Mouse (Mus musculus) stomach, postnatal 0 days (tissue): ENCODE measurements at regions not wholly inside any gene's neighbourhood (a gene's known extent, or its start where the extent isn't known, plus 50 kb on each side); places are given as distances from the start of the nearest gene placed in this dataset.

Experiments used
- ATAC-seq: fragments of 200-750 bp; cut with Nextera tagmentation; 2 replicates; pipeline ENCODE4 v1.8.0; 2017; ENCODE audit not compliant: low FRiP score, low TSS enrichment
- DNase-seq: peaks from one replicate; pipeline ENCODE4 v3.0.0-alpha.2; 2016; ENCODE audit warnings: low spot score
- H3K27ac ChIP-seq: fragments of 300-500 bp; sonication (generic); replicated peaks from 2 replicates; pipeline ENCODE4 v1.5.1; 2014; ENCODE audit warnings: mild to moderate bottlenecking, control low read depth
- H3K27me3 ChIP-seq: fragments of 300-500 bp; sonication (generic); 2 replicates; pipeline ENCODE4 v1.6.1; 2014; ENCODE audit warnings: low read length; ENCODE audit not compliant: control insufficient read depth, insufficient read depth
- H3K36me3 ChIP-seq: fragments of 300-500 bp; sonication (generic); 2 replicates; pipeline ENCODE4 v1.6.1; 2014; ENCODE audit warnings: low read length, mixed read lengths; ENCODE audit not compliant: control insufficient read depth, insufficient read depth
- H3K4me1 ChIP-seq: fragments of 300-500 bp; sonication (generic); replicated peaks from 2 replicates; pipeline ENCODE4 v1.6.1; 2014; ENCODE audit warnings: antibody characterized with exemption; ENCODE audit not compliant: control insufficient read depth, insufficient read depth
- H3K4me2 ChIP-seq: fragments of 300-500 bp; sonication (generic); replicated peaks from 2 replicates; pipeline ENCODE4 v1.6.1; 2014; ENCODE audit warnings: low read depth, mild to moderate bottlenecking, control low read depth, moderate library complexity
- H3K4me3 ChIP-seq: fragments of 300-500 bp; sonication (generic); 2 replicates; pipeline ENCODE4 v1.5.1; 2014; ENCODE audit warnings: low read depth, low read length, control low read depth
- H3K9ac ChIP-seq: fragments of 300-500 bp; sonication (generic); 2 replicates; pipeline ENCODE4 v1.6.1; 2014; ENCODE audit warnings: mild to moderate bottlenecking, low read length, control low read depth, mixed read lengths
- H3K9me3 ChIP-seq: fragments of 300-500 bp; sonication (generic); 2 replicates; pipeline ENCODE4 v1.6.1; 2016; ENCODE audit warnings: low read length; ENCODE audit not compliant: control insufficient read depth
- CTCF ChIP-seq: IDR thresholded peaks from 2 replicates; pipeline ENCODE4 v1.5.1; 2016; ENCODE audit warnings: antibody characterized with exemption, low read depth, mild to moderate bottlenecking, moderate library complexity
- EP300 ChIP-seq: optimal IDR thresholded peaks from 2 replicates; pipeline ENCODE3; 2016; ENCODE audit warnings: antibody characterized with exemption
- WGBS: fragments of 180-500 bp; shearing (Covaris S2); extraction: QIAGEN DNeasy Blood & Tissue Kit; methylation state at CpG from one replicate; pipeline ENCODE4 v1.1.7; 2014; 5-methylcytosine and 5-hydroxymethylcytosine counted together

GRCm38 (mm10) chr14:45764231-45764630 is 106.3 kb upstream of the Ddhd1 start:
- no peak for DNase-seq
- no peak for ATAC-seq
- WGBS, result 59% methylated on average over 3 of the region's 3 CpGs
- no peak overlapping the region for H3K4me2 ChIP-seq
- H3K4me1 ChIP-seq, result no peaks in the 10 kb centered on the region
- H3K27me3 ChIP-seq, result no peaks in the 10 kb centered on the region
- no peak overlapping the region for H3K4me3 ChIP-seq
- H3K36me3 ChIP-seq, result no peaks in the 10 kb centered on the region
- no peak for TF ChIP-seq EP300
- no peak for TF ChIP-seq CTCF
- no peak overlapping the region for H3K9ac ChIP-seq
- no peaks in the 10 kb centered on the region for H3K9me3 ChIP-seq
- no peak overlapping the region for H3K27ac ChIP-seq

DNA sequence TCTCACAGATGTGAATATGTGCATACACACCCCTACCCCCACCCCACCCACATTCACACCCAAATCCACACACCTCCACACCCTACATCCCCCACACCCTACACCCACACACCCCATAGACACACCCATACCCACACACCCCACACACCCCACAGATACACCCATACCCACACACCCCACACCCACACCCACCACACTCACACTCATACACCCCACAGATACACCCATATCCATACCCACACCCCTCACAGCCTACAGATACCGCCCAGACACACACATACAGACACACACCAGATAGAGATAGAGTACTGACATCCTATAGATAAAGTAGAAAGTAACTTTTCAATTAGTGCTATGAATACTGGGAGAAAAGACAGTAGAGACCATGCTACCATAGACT is 108.6 kb upstream of the Ddhd1 start:
- Histone ChIP-seq H3K4me2 (no peak overlapping the region), H3K27ac (no peak overlapping the region), H3K4me1 (no peaks in the 10 kb centered on the region), H3K9ac (no peak overlapping the region), H3K4me3 (no peak overlapping the region), H3K36me3 (no peaks in the 10 kb centered on the region), H3K9me3 (no peaks in the 10 kb centered on the region), H3K27me3 (no peaks in the 10 kb centered on the region)
- no peak for DNase-seq
- TF ChIP-seq CTCF (no peak), EP300 (no peak)
- 81% methylated on average over 1 of the region's 1 CpGs for WGBS
- ATAC-seq, result no peak

DNA sequence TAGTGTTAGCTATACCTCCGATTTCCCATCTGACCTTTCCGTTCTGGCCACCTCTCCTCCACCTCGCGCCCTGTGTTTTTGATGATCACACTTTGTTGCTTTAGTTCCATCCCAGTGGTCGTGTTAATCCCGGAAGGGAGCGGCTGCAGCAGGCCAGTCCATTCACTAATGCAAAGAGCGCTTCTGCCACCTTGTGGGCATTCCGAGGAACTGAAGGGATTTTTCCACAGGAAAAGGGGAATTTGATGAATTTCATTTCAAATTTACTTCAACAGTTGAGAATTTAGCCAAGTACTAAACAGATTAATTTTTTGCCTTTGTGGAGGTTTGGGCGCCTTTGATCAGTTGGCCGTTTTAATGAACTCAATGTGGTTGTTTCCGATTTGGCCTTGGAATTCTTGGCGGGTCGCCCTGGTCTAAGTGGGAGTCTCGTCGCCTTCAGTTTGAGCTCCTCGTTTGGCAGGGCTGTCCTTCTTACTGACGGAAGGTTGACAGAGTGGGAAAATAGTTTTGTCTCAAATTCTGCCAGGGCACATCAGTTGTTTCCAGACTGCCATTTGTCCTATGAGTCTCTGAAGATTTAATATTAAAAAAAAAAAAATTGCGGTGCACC is 114.8 kb upstream of the Ddhd1 start:
- ATAC-seq, result peak; percentile 74; the same call in 1 of the 2 replicates
- DNase-seq, result peak; percentile 57
- H3K36me3 ChIP-seq, result no peaks in the 10 kb centered on the region
- no peak for TF ChIP-seq EP300
- TF ChIP-seq CTCF, result peak; percentile 98
- no peaks in the 10 kb centered on the region for H3K27me3 ChIP-seq
- WGBS, result 12% methylated on average over 19 of the region's 19 CpGs
- H3K9ac ChIP-seq, result no peak overlapping the region
- H3K4me2 ChIP-seq, result peak overlapping the region; percentile 21; the same call in 1 of the 2 replicates
- H3K4me1 ChIP-seq, result no peaks in the 10 kb centered on the region
- no peak overlapping the region for H3K27ac ChIP-seq
- no peaks in the 10 kb centered on the region for H3K9me3 ChIP-seq
- no peak overlapping the region for H3K4me3 ChIP-seq

DNA sequence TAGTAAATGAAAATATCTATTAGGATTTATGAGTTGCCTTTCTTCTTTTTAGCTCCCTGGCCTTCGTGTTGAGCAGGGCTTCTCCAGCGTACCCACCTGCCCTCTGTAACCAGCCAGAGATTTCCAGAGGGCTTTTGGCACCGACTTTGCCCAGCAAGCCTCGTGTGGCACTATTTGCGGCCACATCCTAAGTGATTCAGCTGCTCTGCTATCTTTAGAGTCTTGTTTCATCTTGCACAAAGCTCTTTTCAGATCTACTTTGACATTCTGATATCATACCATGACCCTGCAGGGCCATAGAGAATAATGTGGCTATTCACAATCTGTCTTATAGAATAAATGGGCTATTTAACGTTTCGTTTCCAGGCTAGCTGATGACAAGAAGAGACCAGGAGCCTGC is 115.4 kb upstream of the Ddhd1 start:
- no peaks in the 10 kb centered on the region for H3K36me3 ChIP-seq
- H3K4me1 ChIP-seq, result no peaks in the 10 kb centered on the region
- H3K9ac ChIP-seq, result no peak overlapping the region
- TF ChIP-seq EP300, result no peak
- TF ChIP-seq CTCF, result no peak
- H3K27ac ChIP-seq, result no peak overlapping the region
- DNase-seq, result no peak
- H3K4me2 ChIP-seq, result no peak overlapping the region
- no peaks in the 10 kb centered on the region for H3K27me3 ChIP-seq
- 64% methylated on average over 7 of the region's 7 CpGs for WGBS
- H3K4me3 ChIP-seq, result no peak overlapping the region
- no peak for ATAC-seq
- no peaks in the 10 kb centered on the region for H3K9me3 ChIP-seq

- H3K27ac ChIP-seq, result no peak overlapping the region
- no peak for ATAC-seq
- no peaks in the 10 kb centered on the region for H3K9me3 ChIP-seq
- no peaks in the 10 kb centered on the region for H3K4me1 ChIP-seq
- H3K4me3 ChIP-seq, result no peak overlapping the region
- H3K36me3 ChIP-seq, result no peaks in the 10 kb centered on the region
- H3K27me3 ChIP-seq, result no peaks in the 10 kb centered on the region
- DNase-seq, result no peak
- TF ChIP-seq CTCF, result no peak
- TF ChIP-seq EP300, result no peak
- no peak overlapping the region for H3K9ac ChIP-seq
- WGBS, result 85% methylated on average over 6 of the region's 6 CpGs
- no peak overlapping the region for H3K4me2 ChIP-seq
Observed at GRCm38 (mm10) chr14:45781850-45782249, 123.9 kb upstream of the Ddhd1 start.

GRCm38 (mm10) chr14:45794980-45795379 is 137.0 kb upstream of the Ddhd1 start:
- no peak for TF ChIP-seq EP300
- TF ChIP-seq CTCF, result no peak
- H3K9ac ChIP-seq, result no peak overlapping the region
- H3K4me3 ChIP-seq, result no peak overlapping the region
- ATAC-seq, result no peak
- H3K9me3 ChIP-seq, result no peaks in the 10 kb centered on the region
- DNase-seq, result no peak
- H3K4me2 ChIP-seq, result no peak overlapping the region
- H3K4me1 ChIP-seq, result no peaks in the 10 kb centered on the region
- no peak overlapping the region for H3K27ac ChIP-seq
- H3K27me3 ChIP-seq, result no peaks in the 10 kb centered on the region
- WGBS, result 33% methylated on average over 1 of the region's 1 CpGs
- no peaks in the 10 kb centered on the region for H3K36me3 ChIP-seq
